Mouse (Mus musculus) lung, postnatal 36 days (tissue): ENCODE measurements around the gene Plcg2.
A peak's percentile ranks its signal among the peaks of the same experiment; 100 is the strongest.

Experiments
- DNase-seq: peaks from one replicate; pipeline ENCODE4 v3.0.0; 2022; ENCODE audit warnings: mixed read lengths

Gene Plcg2

DNA sequence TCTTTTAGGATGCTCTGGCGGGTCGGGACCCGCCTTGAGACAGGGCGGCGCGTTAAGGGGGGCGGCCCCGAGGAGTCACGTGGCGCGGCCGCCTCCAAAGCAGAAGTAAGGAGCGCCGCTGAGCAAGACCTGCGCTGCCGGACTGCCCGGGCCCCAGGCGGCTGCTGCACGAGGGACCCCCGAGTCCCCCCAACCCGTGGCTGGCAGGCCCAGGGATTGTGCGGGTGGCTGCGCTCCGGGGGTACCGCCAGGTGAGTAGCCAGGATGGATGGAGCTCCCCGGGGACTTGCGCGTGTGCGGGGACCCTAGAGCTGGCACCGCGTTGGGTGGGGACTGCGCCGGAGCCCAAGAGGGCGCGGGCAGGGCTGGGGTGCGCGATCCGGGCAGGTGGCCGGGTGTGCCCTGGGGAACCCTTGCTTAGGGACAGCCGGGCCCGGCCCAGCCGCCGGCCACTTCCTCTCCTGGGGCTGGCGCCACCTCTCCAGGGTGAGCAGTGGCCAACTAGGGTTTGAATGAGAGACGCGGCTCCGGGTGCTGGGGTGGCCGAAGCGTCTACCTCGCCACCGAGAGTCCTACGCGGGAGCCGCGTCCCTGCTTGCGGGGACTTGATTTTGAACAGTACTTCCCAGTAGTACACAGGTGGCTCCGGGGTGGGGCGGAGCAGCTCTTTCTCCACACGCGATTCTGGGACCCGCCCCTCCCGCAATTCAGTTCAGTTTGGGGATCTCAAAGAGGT, at the start of gene Plcg2:
Plcg2 (plus strand) TSS at position 113 of the 736 bp plus-strand sequence.
- DNase-seq, result peak; percentile 71

DNA sequence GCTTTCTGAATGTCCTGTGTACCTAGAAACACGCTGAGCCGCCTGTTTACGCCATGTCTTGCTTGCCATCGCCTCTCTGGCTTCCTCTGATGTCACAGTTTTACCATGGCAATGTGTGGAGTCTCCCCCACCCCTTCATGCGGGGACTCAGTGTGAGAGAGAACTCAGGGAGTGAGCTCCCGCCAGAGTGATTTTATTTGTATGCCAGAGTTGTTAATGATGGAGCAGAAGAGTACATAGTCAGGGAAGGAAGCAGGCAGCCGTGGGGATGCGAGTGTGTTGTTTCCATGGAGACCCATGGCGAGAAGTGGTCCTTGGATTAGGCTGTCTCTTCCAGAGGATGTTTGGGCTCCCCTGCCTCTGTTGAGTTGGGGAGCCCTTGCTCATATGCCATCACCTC, 47.0 kb upstream of the Plcg2 start:
- no peak for DNase-seq

DNA sequence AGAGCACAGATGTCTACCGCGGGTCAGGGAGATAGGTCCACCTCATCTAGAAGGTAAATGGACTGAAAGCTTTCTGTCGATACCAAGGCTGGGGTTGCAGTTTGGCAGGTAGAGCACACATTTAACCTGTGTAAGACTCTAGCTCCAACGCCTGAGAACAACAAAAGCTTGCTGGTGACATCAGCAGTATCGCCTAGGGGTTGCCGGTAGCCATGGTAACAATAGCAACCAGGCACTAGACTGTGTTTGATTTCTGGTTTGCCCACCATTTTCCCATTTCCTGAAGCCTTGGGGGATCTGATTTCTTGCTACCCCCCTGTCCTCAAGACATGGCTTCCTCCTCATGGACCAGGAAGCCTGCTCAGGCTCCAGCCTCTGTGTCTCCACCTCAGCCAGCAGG, 44.1 kb upstream of the Plcg2 start:
- DNase-seq, result no peak

DNA sequence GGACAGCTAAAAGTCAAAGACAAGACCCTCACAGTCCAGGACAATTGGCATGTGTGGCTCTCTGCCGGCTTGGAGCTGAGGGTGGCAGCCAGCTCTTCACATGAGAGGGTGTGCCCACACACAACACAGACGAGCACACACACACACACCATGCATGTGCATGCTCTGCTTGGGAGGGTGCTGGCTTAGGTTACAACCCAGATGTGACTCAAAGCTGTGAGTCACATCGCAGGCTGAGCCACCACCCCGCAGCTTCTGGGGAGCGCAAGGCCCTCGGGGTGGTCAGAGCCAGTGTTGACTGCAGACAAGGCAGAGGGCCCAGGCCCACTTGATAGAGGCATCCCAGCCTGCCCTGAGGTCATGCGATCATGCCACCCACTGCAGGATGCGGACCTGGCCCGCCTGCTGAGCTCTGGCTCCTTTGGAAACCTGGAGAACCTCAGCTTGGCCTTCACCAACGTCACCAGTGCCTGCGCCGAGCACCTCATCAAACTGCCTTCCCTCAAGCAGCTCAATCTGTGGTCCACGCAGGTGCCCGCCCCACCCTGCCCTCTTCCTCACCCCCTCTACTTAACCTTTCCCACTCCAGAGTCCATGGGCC, 43.5 kb upstream of the Plcg2 start:
- no peak for DNase-seq

DNA sequence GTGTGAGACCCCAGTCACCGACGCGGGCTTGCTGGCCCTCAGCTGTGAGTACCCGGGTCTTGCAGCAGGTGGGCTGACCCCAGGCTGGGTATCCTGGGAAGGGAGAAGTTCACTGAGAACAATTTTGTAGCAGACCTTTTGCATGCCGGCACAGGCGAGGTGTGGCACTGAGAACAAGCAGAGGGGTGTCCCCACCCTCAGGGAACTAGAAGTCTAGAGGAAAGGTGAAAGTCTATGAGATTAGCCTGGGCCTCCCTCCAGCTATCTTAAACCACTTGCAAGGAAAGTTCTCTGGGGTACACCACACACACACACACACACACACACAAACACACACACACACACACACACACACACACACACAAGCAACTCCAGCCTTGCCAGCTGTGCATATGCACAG, 42.4 kb upstream of the Plcg2 start:
- DNase-seq, result no peak

DNA sequence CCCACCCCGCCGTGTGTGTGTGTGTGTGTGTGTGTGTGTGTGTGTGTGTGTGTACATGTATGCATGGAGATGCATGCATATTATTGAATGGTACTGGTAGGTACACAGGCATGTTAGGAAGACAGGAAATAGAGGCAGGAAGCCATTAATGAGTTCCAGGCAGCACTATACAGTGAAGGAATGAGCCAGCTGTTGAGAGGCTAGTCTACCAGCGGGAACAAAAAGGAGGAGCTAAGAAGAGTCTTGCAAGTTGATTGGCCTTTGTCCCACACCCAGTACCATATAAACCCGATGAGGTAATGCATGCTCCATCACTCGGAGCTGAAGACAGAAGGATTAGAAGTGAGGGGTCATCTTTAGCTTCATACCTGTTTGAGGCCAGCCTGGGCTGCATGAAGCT, 39.7 kb upstream of the Plcg2 start:
- DNase-seq, result no peak

DNA sequence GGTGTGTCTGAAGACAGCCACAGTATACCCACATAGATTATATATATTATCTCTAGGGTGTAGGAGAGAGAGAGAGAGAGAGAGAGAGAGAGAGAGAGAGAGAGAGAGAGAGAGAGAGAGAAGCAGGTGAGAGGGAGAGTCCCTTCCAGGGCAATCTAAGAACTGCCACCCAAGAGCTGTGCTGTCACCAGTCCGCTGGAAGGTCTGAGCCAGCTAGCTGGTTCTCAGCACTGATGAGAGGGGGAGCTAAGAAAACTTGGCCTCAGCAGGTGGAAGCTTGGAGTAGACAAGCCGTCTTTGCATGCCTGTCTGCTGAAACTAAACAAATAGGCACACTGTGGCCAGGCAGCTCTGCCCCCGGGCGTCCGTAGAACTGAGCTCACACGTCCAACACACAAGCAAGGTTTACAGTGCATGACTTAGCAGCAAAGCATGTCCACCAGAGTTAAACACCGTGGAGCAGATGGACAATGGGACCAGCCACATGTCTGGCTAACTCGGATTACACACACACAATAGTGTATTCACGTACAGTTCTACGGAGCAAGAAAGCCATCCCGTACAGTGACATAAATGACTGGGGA, 35.3 kb upstream of the Plcg2 start:
- no peak for DNase-seq

DNA sequence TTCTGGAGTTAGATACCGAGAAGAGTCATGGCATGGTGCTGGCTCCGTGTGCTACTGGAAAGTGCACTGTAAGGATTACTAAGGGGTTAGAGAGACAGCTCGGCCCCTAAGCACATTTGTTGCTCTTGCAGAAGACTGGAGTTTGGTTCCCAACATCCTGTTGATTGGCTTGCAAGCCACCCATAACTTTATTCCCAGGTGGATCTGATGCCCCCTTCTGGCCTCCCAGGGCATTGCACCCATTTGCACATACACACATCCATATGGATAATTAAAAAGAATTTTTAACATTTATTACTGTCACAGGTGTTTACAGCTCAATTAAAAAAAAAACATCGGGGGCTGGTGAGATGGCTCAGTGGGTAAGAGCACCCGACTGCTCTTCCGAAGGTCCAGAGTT, 33.6 kb upstream of the Plcg2 start:
- peak; percentile 35 for DNase-seq

DNA sequence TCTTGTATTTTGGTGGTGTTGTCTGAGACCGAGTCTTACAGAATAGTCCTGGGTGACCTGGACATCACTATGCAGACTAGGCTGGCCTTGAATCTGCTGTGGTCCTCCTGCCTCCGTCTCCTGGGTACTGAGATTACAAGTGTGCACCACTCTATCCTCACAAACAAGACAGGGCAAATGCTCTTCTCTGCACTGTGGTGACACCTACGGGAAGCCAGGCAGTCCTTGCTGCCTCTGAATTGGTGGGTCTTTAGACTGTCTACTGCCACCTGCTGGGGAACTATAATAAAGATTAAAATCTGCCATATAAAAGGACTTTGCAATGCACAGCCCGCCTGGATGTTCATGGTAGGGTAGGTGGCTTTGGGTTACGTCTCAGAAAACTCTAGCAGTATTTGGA, 32.8 kb upstream of the Plcg2 start:
- DNase-seq, result peak; percentile 87

DNA sequence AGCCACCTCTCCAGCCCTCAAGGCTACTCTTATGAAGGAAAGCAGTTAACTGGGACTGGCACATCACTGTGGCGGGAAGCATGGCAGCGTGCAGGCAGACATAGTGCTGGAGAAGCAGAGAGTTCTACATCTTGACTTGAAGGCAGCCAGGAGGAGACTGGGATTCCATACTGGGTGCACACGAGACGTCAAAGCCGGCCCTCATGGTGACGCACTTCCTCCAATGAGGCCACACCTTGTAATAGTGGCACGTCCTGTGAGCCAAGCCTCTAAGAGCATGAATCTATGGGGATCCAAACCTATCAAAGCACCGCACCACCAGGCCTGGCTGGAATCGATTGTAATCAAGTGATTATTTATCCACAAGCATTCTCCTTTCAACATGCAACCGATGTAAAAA, 30.6 kb upstream of the Plcg2 start:
- DNase-seq, result no peak

DNA sequence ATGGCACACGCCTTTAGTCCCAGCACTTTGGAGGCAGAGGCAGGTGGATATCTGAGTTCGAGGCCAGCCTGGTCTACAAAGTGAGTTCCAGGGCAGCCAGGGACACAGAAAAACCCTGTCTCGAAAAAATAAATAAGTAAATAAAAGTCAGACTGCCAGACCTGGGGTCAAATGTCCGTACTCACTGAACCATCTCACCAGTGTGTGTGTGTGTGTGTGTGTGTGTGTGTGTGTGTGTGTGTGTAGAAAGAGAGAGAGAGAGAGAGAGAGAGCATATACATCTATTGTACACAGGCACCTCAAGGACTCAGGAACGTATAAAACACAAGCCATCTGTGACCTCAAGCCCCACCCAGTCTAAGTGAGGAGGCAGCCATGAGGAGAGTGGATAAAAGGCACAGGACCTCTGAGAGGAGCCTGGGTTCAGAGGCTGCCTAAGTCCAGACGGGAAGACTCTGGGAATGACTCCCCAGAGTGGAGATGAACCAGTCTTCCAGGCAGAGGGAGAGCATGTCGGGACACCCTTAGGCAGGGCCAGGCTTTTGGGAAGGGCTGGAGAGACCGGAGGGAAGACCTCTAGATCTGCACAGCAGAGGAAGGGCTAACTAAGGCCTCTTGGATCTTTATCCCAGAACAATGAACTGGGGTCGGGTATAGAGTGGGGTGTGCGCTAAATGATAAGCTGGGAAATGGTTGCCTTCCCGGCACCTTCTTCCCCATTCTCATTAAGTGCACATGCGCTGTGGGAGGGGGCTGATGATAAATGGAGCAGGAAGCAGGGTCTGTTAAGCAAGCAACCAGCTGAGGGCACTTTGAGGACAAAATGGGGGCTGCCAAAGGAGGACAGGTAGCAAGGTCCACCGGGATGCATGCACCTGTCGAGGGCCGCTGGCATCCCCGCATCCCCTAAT, 28.4 kb upstream of the Plcg2 start:
- no peak for DNase-seq

DNA sequence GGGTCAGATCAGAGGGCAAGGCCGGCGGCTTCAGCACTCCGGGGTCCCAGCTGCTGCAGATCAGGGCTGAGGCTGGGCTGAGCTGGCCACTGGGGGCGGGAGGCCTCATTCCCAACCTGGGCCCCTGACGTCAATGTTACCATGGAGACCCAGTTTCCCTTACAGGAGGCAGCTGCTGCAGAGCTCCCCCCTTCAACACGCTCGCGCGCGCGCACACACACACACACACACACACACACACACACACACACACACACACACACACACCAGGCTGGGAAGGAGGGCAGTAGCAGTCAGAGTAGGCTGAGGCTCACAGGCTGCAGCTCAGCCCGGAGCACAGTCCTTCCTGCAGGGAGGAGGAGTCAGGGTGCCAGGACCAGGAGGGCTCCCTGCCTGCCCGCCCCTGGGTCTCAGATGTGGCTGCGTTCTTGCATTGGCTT, 27.7 kb upstream of the Plcg2 start:
- DNase-seq, result peak; percentile 68

DNA sequence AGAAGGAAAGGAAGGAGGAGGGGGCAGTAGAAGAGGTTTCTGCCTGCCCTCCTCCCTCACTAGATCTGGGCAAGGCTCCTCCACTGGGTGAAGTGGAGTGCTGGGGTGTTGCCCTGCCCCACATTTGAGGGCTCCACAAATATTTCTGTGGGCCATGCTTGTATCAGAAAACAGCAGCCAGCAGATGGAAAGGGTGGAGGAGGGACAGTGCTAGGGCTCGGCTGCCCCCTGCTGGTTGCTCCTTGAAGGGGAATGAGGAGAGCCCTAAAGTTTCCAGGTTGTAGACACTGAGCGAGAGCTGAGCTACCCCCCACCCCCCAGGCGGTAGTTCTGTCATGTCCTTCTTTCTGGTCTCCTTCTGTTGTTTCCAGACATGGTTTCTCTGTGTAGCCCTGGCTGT, 26.9 kb upstream of the Plcg2 start:
- DNase-seq, result peak; percentile 83

DNA sequence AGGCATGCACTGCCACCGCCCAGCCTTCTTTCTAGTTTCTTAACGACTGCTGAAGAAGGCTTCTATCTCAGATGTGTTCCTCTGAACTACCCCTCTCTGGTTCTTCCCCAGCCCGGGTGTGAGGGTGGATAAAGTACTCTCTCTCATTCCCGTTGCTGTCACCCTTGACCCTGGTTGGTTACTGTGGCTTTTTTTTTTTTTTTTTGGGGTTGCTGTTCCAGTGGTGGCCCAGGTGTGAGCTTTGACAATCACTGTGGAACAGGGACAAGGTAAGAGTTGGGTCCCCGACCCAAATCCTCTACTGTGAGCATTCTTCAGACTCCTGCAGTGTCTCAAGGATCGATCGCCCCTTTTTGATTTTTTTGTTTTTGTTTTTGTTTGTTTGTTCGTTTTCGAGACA, 26.4 kb upstream of the Plcg2 start:
- no peak for DNase-seq

DNA sequence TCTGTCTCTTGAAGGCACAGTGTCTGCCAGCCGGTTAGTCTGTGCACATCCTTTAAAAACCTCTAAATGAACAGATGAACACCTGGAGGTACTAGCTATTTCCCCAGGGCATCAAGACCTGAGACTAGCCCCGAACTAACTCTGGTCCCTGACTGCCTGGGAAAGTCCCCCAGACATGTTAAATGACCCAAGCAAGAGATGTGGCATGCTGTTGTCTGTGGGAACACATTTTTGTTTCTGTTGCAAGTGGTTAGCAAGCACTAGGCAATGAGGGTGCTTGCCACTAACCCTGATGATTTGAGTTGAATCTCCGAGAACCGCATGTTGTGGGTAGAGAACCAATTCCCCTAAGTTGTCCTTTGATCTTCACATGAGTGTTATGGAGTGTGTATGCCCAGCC, 25.8 kb upstream of the Plcg2 start:
- DNase-seq, result no peak

DNA sequence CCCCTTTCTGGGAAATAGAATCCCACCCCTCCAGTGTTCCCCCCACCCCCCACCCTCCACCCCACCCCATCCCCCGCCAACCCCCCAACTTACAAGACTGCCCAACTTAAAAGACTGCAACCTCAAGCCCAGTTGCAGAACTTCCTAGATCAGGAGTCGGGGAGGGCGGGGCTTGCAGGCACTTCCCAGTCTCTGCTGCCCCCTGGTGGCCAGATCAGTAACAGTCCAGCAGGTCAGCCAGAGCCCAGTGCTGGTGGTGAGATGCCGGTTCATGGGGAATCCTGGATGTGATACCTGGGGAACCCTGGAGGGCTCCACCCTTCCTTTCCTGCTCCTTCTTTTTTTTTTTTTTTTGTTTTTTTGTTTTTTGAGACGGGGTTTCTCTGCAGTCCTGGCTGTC, 23.1 kb upstream of the Plcg2 start:
- DNase-seq, result peak; percentile 95

DNA sequence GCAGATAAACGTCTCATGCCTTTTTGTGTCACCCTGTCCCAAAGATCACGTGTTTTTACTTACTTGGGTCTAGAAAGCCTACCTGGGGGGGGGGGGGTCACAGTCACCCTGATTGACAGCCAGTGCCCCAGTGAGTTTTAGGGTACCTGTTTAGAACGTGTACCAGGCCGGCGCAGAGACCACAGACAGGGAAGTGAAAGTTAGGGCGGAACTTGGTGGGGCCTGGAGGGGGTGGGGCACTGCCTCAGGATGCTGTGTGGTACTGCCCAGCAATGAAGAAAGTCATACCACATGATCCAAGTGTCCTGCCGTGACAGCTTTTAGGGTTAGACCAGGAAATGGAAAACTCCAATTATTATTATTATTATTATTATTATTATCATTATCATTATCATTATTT, 22.3 kb upstream of the Plcg2 start:
- DNase-seq, result peak; percentile 81

DNA sequence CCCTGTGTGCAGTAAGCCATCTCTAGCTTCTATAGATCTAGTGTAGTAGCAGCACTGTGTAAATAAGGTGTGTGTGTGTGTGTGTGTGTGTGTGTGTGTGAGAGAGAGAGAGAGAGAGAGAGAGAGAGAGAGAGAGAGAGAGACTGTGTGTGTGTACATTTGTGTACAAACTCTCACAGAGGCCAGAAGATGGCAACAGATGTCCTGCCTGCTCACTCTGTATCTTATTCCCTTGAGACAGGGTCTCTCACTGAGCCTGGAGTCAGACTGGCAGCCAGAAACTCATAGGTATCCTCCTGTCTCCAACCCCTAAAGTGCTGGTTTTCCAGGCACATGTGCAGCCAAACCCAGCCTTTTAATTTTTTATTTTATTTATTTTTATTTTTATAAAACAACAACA, 20.0 kb upstream of the Plcg2 start:
- no peak for DNase-seq

DNA sequence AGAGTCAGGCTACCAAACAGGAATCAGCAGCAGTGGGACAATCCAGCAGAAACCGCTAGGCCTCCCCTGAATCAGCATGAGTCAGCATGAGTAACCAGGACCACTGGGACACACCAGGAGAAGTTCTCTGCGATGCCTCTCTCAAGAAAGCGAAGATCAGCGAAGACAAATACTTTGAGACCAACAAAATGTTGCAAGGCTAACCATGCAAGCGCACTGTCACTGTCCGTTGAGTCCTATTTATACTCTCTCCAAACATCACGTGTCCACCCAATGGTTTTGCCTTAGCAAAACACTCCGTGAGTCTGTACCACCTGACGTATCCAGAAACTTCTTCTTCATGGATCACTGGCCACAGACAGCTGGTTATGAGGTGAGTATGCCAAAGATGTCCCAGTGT, 18.1 kb upstream of the Plcg2 start:
- DNase-seq, result no peak

DNA sequence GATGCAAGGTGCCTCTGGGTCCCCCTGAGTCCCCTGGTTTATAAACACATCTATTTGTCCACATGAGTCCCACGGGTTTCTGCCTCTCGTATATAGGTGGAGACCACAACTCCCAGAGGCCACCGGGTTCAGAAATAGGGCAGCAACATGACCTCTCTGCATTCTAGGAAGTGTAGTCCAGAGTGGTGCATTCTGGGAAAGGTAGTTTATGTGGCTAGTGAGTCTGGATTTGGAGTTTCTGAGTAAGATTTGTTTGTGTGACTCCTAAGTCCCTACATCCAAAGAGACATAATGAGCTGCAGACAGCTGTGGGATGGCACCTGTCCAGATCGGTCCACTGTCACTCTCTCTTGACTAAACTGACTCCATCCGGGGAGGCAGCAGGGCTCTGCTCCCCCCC, 17.6 kb upstream of the Plcg2 start:
- DNase-seq, result peak; percentile 52

DNA sequence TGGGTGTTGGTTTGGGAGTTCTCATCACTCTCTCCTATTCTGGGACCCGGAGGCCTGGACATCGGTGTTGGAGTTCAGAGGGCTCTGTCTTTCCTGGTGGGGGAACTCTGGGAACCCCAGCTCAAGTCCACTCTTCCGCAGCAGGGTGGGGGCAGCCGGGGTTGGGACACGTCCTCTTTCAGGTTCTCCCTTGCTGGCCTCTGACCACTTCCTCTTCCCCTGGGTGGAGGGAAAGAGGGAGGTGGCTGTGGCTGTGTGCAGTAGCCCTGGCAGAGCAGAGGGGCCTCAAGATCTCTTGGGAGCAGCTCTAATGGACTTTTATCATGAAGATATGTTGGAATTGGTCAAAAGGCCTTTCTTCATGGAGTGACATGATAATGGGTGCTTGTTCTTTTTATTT, 16.3 kb upstream of the Plcg2 start:
- DNase-seq, result peak; percentile 60

DNA sequence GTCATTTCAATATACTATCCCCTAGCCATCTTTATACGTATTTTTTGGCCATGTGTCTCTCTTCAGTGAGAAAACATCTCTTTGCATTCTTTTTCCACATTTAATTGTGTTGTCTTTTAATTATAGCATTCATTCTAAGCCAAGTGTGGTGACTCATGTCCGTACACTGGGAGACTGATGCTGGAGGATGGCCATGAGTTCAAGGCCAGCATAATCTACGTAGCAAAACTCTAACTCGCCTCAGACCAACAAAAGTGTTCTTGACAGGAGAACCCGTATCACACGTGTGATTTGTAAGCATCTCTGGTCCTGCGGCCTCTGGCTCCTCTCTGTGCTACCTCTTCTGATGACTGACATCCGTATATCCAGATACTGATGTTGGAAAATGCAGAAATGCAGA, 13.4 kb upstream of the Plcg2 start:
- no peak for DNase-seq

DNA sequence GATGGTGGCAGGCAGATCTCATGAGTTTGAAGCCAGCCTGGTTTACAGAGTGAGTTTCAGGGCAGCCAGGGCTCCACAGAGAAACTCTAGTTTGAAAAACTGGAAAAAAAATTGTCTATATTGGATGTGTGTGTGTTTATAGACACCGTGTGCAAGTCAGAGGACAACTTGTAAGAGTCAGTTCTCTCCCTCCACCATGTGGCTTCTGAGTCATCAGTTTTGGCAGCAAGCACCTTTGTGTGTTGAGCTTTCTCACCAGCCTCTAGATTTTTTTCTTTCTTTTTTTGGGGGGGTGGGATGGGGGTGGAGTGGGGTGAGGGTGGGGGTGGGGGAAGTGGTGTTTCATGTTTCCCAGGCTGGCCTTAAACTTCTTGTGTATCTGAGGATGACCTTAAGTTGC, 12.8 kb upstream of the Plcg2 start:
- DNase-seq, result no peak
